Mouse (Mus musculus) CH12.LX (cell line): Measurements from ENCODE around the gene Noa1. TPM values are rescaled to one million over a fixed set of nuclear protein-coding genes. Genes with fewer than 3 reads are reported as not detected.

ENCODE experiments used
- DNase-seq: peaks from one replicate; pipeline ENCODE4 v3.0.0-alpha.2; 2013; ENCODE audit errors: extremely low read depth
- H3K27ac ChIP-seq: 2 replicates; pipeline ENCODE4 v1.5.1; 2012; ENCODE audit warnings: low read depth, mild to moderate bottlenecking, control low read depth, moderate library complexity; ENCODE audit not compliant: insufficient read depth
- H3K27me3 ChIP-seq: replicated peaks from 2 replicates; pipeline ENCODE3; 2012; ENCODE audit warnings: inconsistent platforms
- H3K36me3 ChIP-seq, 2 experiments: replicated peaks in 1 of 2; 2 replicates each; pipeline versions ENCODE3 to v1.6.1; 2012; ENCODE audit warnings: inconsistent platforms in 1 of 2, low read length in 1 of 2, mild to moderate bottlenecking in 1 of 2, mixed read lengths in 1 of 2, moderate library complexity in 1 of 2; ENCODE audit not compliant: control insufficient read depth in 1 of 2, insufficient read depth in 1 of 2
- H3K4me1 ChIP-seq, 2 experiments: 2 replicates each; pipeline ENCODE4 v1.6.1; 2012; ENCODE audit warnings: inconsistent platforms in 1 of 2, moderate library complexity in 1 of 2; ENCODE audit not compliant: insufficient read depth in 2 of 2, control insufficient read depth in 1 of 2
- H3K4me2 ChIP-seq: 2 replicates; pipeline ENCODE4 v1.6.1; 2012; ENCODE audit warnings: low read depth, mild to moderate bottlenecking, control low read depth; ENCODE audit not compliant: poor library complexity, insufficient read depth, severe bottlenecking
- H3K4me3 ChIP-seq, 3 experiments: fragments of 150-350 bp in 1 of 3; sonication (generic) in 1 of 3; replicated peaks in 1 of 3; 2 replicates each; pipeline versions ENCODE3 to v1.5.1; 2011 to 2012; ENCODE audit warnings: low read depth in 2 of 3, low read length in 2 of 3, mild to moderate bottlenecking in 2 of 3, moderate library complexity in 2 of 3, control low read depth in 1 of 3, improper control_type of control experiment in 1 of 3, inconsistent platforms in 1 of 3, mixed read lengths in 1 of 3; ENCODE audit not compliant: poor library complexity in 1 of 3
- H3K79me2 ChIP-seq: replicated peaks from 2 replicates; pipeline ENCODE4 v1.6.1; 2012; ENCODE audit warnings: mild to moderate bottlenecking, moderate library complexity; ENCODE audit not compliant: control insufficient read depth, poor library complexity, insufficient read depth, severe bottlenecking; ENCODE audit errors: extremely low read depth
- H3K9ac ChIP-seq: 2 replicates; pipeline ENCODE4 v1.6.1; 2012; ENCODE audit warnings: low read depth, mild to moderate bottlenecking, control low read depth, moderate library complexity; ENCODE audit not compliant: insufficient read depth
- H3K9me3 ChIP-seq: replicated peaks from 2 replicates; pipeline ENCODE3; 2012; ENCODE audit warnings: low read length, inconsistent platforms, mixed read lengths
- CHD2 ChIP-seq: IDR thresholded peaks from 2 replicates; pipeline ENCODE4 v1.6.1; 2011; ENCODE audit warnings: low read length, improper control_type of control experiment
- CTCF ChIP-seq, 2 experiments: IDR thresholded peaks in 1 of 2; conservative IDR thresholded peaks in 1 of 2; 2 replicates each; pipeline ENCODE4 v1.5.1; 2011 to 2012; ENCODE audit warnings: low read depth in 2 of 2, low read length in 2 of 2, improper control_type of control experiment in 1 of 2, inconsistent platforms in 1 of 2, mild to moderate bottlenecking in 1 of 2, moderate library complexity in 1 of 2
- E2F4 ChIP-seq: IDR thresholded peaks from 2 replicates; pipeline ENCODE4 v1.6.1; 2011; ENCODE audit warnings: low read depth, low read length, improper control_type of control experiment; ENCODE audit not compliant: insufficient replicate concordance
- ELF1 ChIP-seq: IDR thresholded peaks from 2 replicates; pipeline ENCODE4 v1.6.1; 2014; ENCODE audit warnings: low read depth, mild to moderate bottlenecking, inconsistent platforms, low read length, improper control_type of control experiment
- EP300 ChIP-seq: IDR thresholded peaks from 2 replicates; pipeline ENCODE4 v1.6.1; 2011; ENCODE audit warnings: low read length, improper control_type of control experiment
- ETS1 ChIP-seq: conservative IDR thresholded peaks from 2 replicates; pipeline ENCODE4 v1.6.1; 2012; ENCODE audit warnings: low read depth, mild to moderate bottlenecking, inconsistent platforms, low read length, improper control_type of control experiment, moderate library complexity
- GABPA ChIP-seq: IDR thresholded peaks from 2 replicates; pipeline ENCODE4 v1.6.1; 2012; ENCODE audit warnings: low read depth, low read length, improper control_type of control experiment, inconsistent platforms; ENCODE audit not compliant: insufficient replicate concordance
- HCFC1 ChIP-seq: IDR thresholded peaks from 2 replicates; pipeline ENCODE4 v1.6.1; 2012; ENCODE audit warnings: low read depth, mild to moderate bottlenecking, inconsistent platforms, low read length, improper control_type of control experiment
- IRF4 ChIP-seq: IDR thresholded peaks from 2 replicates; pipeline ENCODE4 v1.6.1; 2014; ENCODE audit warnings: low read depth, mild to moderate bottlenecking, inconsistent platforms, low read length, improper control_type of control experiment
- JUN ChIP-seq: IDR thresholded peaks from 2 replicates; pipeline ENCODE4 v1.6.1; 2011; ENCODE audit warnings: low read depth, mild to moderate bottlenecking, low read length, improper control_type of control experiment, moderate library complexity; ENCODE audit not compliant: insufficient read depth
- JUND ChIP-seq: conservative IDR thresholded peaks from 2 replicates; pipeline ENCODE4 v1.6.1; 2011; ENCODE audit warnings: low read depth, low read length, improper control_type of control experiment
- KAT2A ChIP-seq: IDR thresholded peaks from 2 replicates; pipeline ENCODE4 v1.6.1; 2012; ENCODE audit warnings: low read length, improper control_type of control experiment, inconsistent platforms; ENCODE audit not compliant: insufficient replicate concordance
- MAZ ChIP-seq: IDR thresholded peaks from 2 replicates; pipeline ENCODE4 v1.6.1; 2012; ENCODE audit warnings: low read depth, mild to moderate bottlenecking, inconsistent platforms, low read length, improper control_type of control experiment, moderate library complexity
- MEF2A ChIP-seq: IDR thresholded peaks from 2 replicates; pipeline ENCODE4 v1.6.1; 2014; ENCODE audit warnings: low read depth, mild to moderate bottlenecking, inconsistent platforms, low read length, improper control_type of control experiment, borderline replicate concordance
- MXI1 ChIP-seq: IDR thresholded peaks from 2 replicates; pipeline ENCODE4 v1.6.1; 2011; ENCODE audit warnings: mild to moderate bottlenecking, low read depth, low read length, improper control_type of control experiment
- MYC ChIP-seq: IDR thresholded peaks from 2 replicates; pipeline ENCODE4 v1.6.1; 2011; ENCODE audit warnings: low read depth, mild to moderate bottlenecking, improper control_type of control experiment, low read length
- NELFE ChIP-seq: IDR thresholded peaks from 2 replicates; pipeline ENCODE4 v1.6.1; 2011; ENCODE audit warnings: low read depth, low read length, improper control_type of control experiment
- NRF1 ChIP-seq: IDR thresholded peaks from 2 replicates; pipeline ENCODE4 v1.6.1; 2014; ENCODE audit warnings: low read depth, mild to moderate bottlenecking, inconsistent platforms, low read length, improper control_type of control experiment, moderate library complexity
- POLR2A ChIP-seq: IDR thresholded peaks from 2 replicates; pipeline ENCODE4 v1.6.1; 2011; ENCODE audit warnings: low read depth, mild to moderate bottlenecking, improper control_type of control experiment, low read length
- POLR2AphosphoS2 ChIP-seq: IDR thresholded peaks from 2 replicates; pipeline ENCODE4 v1.6.1; 2011; ENCODE audit warnings: low read depth, low read length, improper control_type of control experiment
- RAD21 ChIP-seq: IDR thresholded peaks from 2 replicates; pipeline ENCODE4 v1.6.1; 2011; ENCODE audit warnings: low read depth, mild to moderate bottlenecking, low read length, improper control_type of control experiment, moderate library complexity
- RCOR1 ChIP-seq: conservative IDR thresholded peaks from 2 replicates; pipeline ENCODE4 v1.6.1; 2012; ENCODE audit warnings: low read depth, mild to moderate bottlenecking, inconsistent platforms, low read length, improper control_type of control experiment
- SIN3A ChIP-seq: IDR thresholded peaks from 2 replicates; pipeline ENCODE4 v1.6.1; 2012; ENCODE audit warnings: low read length, improper control_type of control experiment, inconsistent platforms
- TCF12 ChIP-seq: IDR thresholded peaks from 2 replicates; pipeline ENCODE4 v1.6.1; 2014; ENCODE audit warnings: low read depth, mild to moderate bottlenecking, inconsistent platforms, low read length, improper control_type of control experiment
- USF2 ChIP-seq: conservative IDR thresholded peaks from 2 replicates; pipeline ENCODE4 v1.6.1; 2011; ENCODE audit warnings: low read depth, low read length, improper control_type of control experiment
- ZC3H11A ChIP-seq: IDR thresholded peaks from 2 replicates; pipeline ENCODE4 v1.6.1; 2012; ENCODE audit warnings: low read depth, mild to moderate bottlenecking, inconsistent platforms, low read length, improper control_type of control experiment
- ZKSCAN1 ChIP-seq: IDR thresholded peaks from 2 replicates; pipeline ENCODE4 v1.6.1; 2012; ENCODE audit warnings: low read depth, inconsistent platforms, low read length, improper control_type of control experiment, borderline replicate concordance
- ZNF384 ChIP-seq: IDR thresholded peaks from 2 replicates; pipeline ENCODE4 v1.6.1; 2012; ENCODE audit warnings: low read depth, low read length, improper control_type of control experiment, inconsistent platforms
- dilution Hi-C: fragments of 300-500 bp; cut with MboI; formaldehyde crosslinking; loops from 2 replicates; pipeline ENCODE4 v1.14.3; 2020; ENCODE audit warnings: low sequenced_read_pairs; ENCODE audit not compliant: extremely low pct_unique_long_range_greater_than_20kb, extremely low pct_ligation_motif_present
- in situ Hi-C: fragments of 300-500 bp; cut with MboI; formaldehyde crosslinking; loops from 3 replicates; pipeline ENCODE4 v1.14.3; 2019; ENCODE audit warnings: low sequenced_read_pairs, low pct_ligation_motif_present, low pct_unique_long_range_greater_than_20kb, mixed read lengths
- polyA plus RNA-seq: library from polyadenylated mRNA; unstranded; fragments of >175 nt; gene quantifications from 2 replicates; pipeline ENCODE4 v1.2.1, GENCODE M21; 2012; ENCODE audit warnings: low read depth; ENCODE audit not compliant: insufficient read length
- total RNA-seq, 2 experiments: library from RNA; depleted of rRNA; stranded (reverse); fragments of 300-350 nt in 1 of 2; fragments of >200 nt in 1 of 2; gene quantifications; 2 replicates each; pipeline ENCODE4 v1.2.3; 2012 to 2014

Gene Noa1
- total and polyA plus RNA-seq, 3 experiments = 33.0 to 60.7 (median 45.7) TPM

DNA sequence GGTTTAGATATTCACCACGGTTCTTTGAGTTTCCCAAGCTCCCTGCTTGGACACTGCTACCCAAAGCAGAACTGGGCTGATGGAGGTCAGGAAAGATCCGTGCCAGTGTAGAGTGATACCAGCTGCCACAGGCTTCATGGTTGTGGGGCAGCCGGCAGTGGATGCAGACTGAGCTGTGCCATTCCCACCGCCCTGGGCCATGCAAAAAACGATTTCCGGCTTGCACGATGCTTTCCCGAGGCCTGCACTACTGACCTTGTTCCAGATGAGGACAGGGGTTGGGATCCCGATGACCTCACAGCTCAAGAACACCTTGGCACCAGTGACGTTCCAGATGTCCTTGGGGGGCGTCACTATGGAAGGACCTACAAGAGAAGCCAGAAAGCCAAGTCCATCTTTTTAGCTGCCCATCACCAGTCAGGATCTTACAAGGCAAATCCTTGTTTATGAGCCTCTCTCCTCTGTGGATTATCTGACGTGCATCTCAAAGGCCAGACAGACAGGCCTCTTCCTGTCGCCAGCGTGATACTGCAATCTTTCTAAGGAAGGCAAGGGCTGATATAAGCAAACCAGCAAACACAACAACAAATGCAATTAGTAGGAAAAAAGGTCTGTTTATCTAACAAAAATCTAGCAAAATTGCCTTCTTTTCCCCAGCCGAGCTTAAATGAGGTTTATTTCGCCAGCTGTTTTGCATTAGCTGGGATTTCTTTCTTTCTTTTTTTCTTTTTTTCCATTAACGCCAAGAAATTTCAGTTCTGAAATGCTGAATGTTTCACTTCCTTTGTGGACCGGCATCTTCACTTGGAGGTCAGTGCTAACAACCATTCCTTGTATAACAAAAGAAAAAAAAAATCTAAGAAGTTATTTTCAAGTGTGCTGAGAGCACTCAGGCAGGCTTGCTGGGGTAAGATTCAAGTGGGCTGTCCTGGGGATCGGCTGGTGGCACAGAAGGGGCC is 45.7 kb upstream of the Noa1 start:
- peaks cover 10 to 31% of the 10 kb centered on the region in 2 experiments for H3K4me1 ChIP-seq
- peak overlapping the region; percentile 18 for H3K4me2 ChIP-seq
- H3K27ac ChIP-seq = no peak overlapping the region; the same call in 1 of the 2 replicates

DNA sequence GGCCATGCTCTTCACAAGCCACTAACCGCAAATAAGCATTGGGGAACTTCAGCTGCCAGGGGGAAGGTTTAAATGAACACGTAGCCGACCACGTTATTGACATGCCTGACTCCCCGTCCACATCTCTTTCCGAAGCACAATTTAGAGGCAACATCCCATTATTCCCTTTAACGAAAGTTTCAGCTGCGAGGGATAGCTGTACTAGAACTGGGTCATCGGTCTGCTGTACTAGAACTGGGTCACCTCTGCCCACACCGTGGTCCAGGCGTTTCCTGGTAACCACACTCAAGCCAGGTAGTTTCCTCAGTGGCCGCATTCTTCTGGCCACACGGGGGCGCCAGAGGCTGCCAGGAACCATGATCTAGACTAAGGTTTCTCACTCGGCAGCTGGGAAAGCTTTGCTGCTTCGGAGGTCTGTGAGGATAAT is 44.5 kb upstream of the Noa1 start:
- Histone ChIP-seq H3K4me2 (peak overlapping the region; percentile 88), H3K27ac (no peak overlapping the region), H3K27me3 (no peaks in the 10 kb centered on the region), H3K9ac (no peak overlapping the region), H3K4me3 (peak overlapping the region; percentile 38 to 54 (median 46)), H3K36me3 (peaks cover 8 to 19% of the 10 kb centered on the region in 2 experiments), H3K4me1 (peaks cover 10 to 31% of the 10 kb centered on the region in 2 experiments), H3K79me2 (no peaks in the 10 kb centered on the region), H3K9me3 (no peaks in the 10 kb centered on the region)
- peak; percentile 91 for DNase-seq
- dilution Hi-C loops (no loop called here), in situ Hi-C loops (loop anchor here (5.0 to 25.0 kb wide), 2 partner anchors 108 to 433 kb away; no protein-coding TSS in a partner anchor)
- TF ChIP-seq ZKSCAN1 = no peak
- peak; percentile 55; the same call in 1 of the 2 replicates for TF ChIP-seq NELFE
- TF ChIP-seq CHD2 = peak; percentile 42; the same call in 1 of the 2 replicates
- TF ChIP-seq CTCF (conservative IDR thresholded peaks at IDR 0.05 in 1 of 2, IDR thresholded peaks at IDR 0.05 in 1 of 2; ENCODE audit: low read depth in 2 of 2, low read length in 2 of 2) = peak; percentile 67 to 97
- no peak for TF ChIP-seq GABPA
- TF ChIP-seq POLR2AphosphoS2 = no peak
- TF ChIP-seq USF2 = no peak
- TF ChIP-seq KAT2A = 0 out of 2 replicates have a peak, but pooled peaks have one; percentile 20
- TF ChIP-seq RCOR1 = 0 out of 2 replicates have a peak, but pooled peaks have one; percentile 55
- peak; percentile 78 for TF ChIP-seq ZC3H11A
- TF ChIP-seq EP300 = no peak; the same call in 1 of the 2 replicates
- peak; percentile 97 for TF ChIP-seq RAD21
- no peak for TF ChIP-seq E2F4
- TF ChIP-seq MYC = peak; percentile 86; the same call in 1 of the 2 replicates
- TF ChIP-seq MAZ = peak; percentile 71; the same call in 1 of the 2 replicates
- no peak; the same call in 1 of the 2 replicates for TF ChIP-seq ZNF384
- TF ChIP-seq NRF1 = no peak
- no peak for TF ChIP-seq ETS1
- TF ChIP-seq MEF2A = peak; percentile 17; the same call in 1 of the 2 replicates
- TF ChIP-seq IRF4 = peak; percentile 64
- TF ChIP-seq TCF12 = peak; percentile 30; the same call in 1 of the 2 replicates

More for the DNA sequence above, 45.7 kb upstream of the Noa1 start:
- Histone ChIP-seq H3K79me2 (no peaks in the 10 kb centered on the region), H3K36me3 (peaks cover 0 to 8% of the 10 kb centered on the region in 2 experiments), H3K9me3 (no peaks in the 10 kb centered on the region), H3K27me3 (no peaks in the 10 kb centered on the region), H3K9ac (0 out of 2 replicates have a peak overlapping the region, but pooled peaks have one; percentile 9), H3K4me3 (peak overlapping the region in 1 of 3 experiments; percentile 6)
- in situ Hi-C loops = loop anchor here (25.0 kb wide), 1 partner anchor 432 kb away; no protein-coding TSS in a partner anchor
- dilution Hi-C loops = no loop called here
- TF ChIP-seq CTCF (conservative IDR thresholded peaks at IDR 0.05 in 1 of 2, IDR thresholded peaks at IDR 0.05 in 1 of 2; ENCODE audit: low read depth in 2 of 2, low read length in 2 of 2) = no peak
- TF ChIP-seq SIN3A = 0 out of 2 replicates have a peak, but pooled peaks have one; percentile 20
- TF ChIP-seq ETS1 = no peak
- no peak for TF ChIP-seq RAD21
- 0 out of 2 replicates have a peak, but pooled peaks have one; percentile 3 for TF ChIP-seq MXI1
- TF ChIP-seq ELF1 = no peak
- TF ChIP-seq MAZ = no peak
- TF ChIP-seq HCFC1 = no peak
- no peak for TF ChIP-seq USF2
- no peak for TF ChIP-seq POLR2A
- peak; percentile 79 for TF ChIP-seq ZNF384
- TF ChIP-seq RCOR1 = no peak
- no peak for TF ChIP-seq ZC3H11A
- peak; percentile 66; the same call in 1 of the 2 replicates for TF ChIP-seq EP300
- no peak for TF ChIP-seq JUN
- no peak for TF ChIP-seq NELFE
- peak; percentile 55 for TF ChIP-seq IRF4
- no peak; the same call in 1 of the 2 replicates for TF ChIP-seq JUND
- no peak for DNase-seq
